Mouse (Mus musculus) yolk sac, embryonic 10.5 days (tissue): ENCODE measurements around the gene Olfr806.

Experiments
- DNase-seq: peaks from one replicate; pipeline ENCODE4 v3.0.0-alpha.2; 2017; ENCODE audit warnings: low spot score

Gene Olfr806

GRCm38 (mm10) chr10:129741821-129742220 lies at the start of gene Olfr806:
Gene Olfr806, minus strand, starts transcription at chr10:129741921.
- no peak for DNase-seq

DNA sequence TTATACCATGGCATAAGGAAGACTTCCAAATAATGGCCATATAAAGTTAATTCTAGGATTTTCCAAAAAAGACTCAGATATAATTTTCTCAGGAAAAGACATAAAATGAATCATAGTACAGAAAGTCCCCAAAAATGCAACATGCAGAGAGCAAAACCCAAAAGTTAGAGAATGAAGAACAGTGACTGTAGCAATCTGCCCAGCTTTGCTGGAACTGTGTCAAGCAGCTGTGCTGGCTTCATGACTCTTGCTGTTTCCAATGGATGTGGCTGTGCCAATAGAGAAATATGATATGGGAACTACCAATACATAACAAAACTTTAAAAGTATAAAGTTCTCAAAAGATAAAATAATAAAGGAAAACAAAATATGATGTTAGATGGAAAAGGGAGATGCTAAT lies 36.4 kb upstream of the Olfr806 start:
- no peak for DNase-seq

GRCm38 (mm10) chr10:129774338-129774737 lies 32.6 kb upstream of the Olfr806 start, which contains the start of gene Olfr809:
Gene Olfr809, plus strand, starts transcription at chr10:129774638.
- no peak for DNase-seq

- no peak for DNase-seq
Measured at GRCm38 (mm10) chr10:129765182-129765581, 23.5 kb upstream of the Olfr806 start, which contains the start of gene Olfr808. Gene Olfr808, plus strand, starts transcription at chr10:129765482.

GRCm38 (mm10) chr10:129757693-129758092 lies 16.0 kb upstream of the Olfr806 start, which contains the start of gene Olfr807:
Gene Olfr807, minus strand, starts transcription at chr10:129757793.
- DNase-seq = no peak

DNA sequence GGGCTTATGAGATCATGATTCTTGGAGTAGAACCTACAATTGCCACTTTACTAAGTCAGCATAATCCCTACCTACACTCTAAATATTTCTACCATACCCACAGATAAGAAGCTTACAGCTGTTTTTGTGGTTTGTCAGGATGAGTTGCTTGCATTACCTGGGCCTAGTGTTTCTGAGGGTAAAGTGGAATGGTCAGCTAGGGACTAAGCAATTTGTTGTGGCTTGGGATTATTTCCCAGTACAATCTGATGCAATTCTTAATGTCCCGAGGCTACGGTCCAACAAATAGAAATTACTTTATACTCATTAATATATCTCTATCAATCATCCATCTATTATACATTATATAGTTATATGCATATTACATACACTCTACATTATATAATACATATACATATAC lies 12.4 kb downstream of the Olfr806 start, which contains the start of gene Olfr805:
TSS of gene Olfr805 (minus strand) at position 101 of the 400 bp plus-strand sequence.
- no peak for DNase-seq

DNA sequence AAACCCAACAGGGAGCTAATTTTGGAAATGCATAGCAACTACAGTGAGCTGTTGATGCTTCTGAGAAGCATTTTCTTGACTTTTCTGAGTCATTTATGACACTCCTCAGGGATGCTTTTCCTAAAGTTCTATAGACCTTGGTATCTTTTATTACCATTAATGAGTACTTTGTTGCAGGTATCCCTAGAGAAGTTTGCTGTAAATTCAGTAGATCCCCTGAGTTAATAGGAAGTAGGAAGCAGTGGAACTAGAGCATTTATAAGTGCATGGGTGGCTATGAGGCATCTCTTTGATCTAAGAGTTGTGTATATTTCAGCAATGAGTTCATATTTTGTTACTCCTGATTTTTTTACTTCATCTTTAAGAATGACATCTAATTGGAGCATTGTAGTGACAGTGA lies 38.8 kb downstream of the Olfr806 start, which contains the start of gene Olfr804:
TSS of gene Olfr804 (plus strand) at position 301 of the 400 bp plus-strand sequence.
- no peak for DNase-seq

GRCm38 (mm10) chr10:129694186-129694585 lies 47.5 kb downstream of the Olfr806 start, which contains the start of gene Olfr803:
Gene Olfr803, minus strand, starts transcription at chr10:129694286.
- DNase-seq = no peak

- no peak for DNase-seq
Measured at GRCm38 (mm10) chr10:129688069-129688468, 53.7 kb downstream of the Olfr806 start, which contains the start of gene Olfr802. Gene Olfr802, minus strand, starts transcription at chr10:129688169.
